Mouse (Mus musculus): ENCODE measurements at regions not wholly inside any gene's neighbourhood (a gene's known extent, or its start where the extent isn't known, plus 50 kb on each side); places are given as distances from the start of the nearest gene placed in this dataset.

- H3K9ac ChIP-seq = no peak overlapping the region
- ATAC-seq = no peak
- no peak overlapping the region for H3K4me3 ChIP-seq (replicated peaks)
- H3K36me3 ChIP-seq = no peaks in the 10 kb centered on the region
- H3K4me2 ChIP-seq (replicated peaks) = no peak overlapping the region
- no peaks in the 10 kb centered on the region for H3K27me3 ChIP-seq (replicated peaks)
- no peaks in the 10 kb centered on the region for H3K4me1 ChIP-seq (replicated peaks)
- H3K27ac ChIP-seq = no peak overlapping the region
- 75% methylated on average over 2 of the region's 2 CpGs for WGBS
- H3K9me3 ChIP-seq = no peaks in the 10 kb centered on the region
Observed at GRCm38 (mm10) chr9:41517787-41518186, 356.3 kb upstream of the Ubash3b start.

- Histone ChIP-seq H3K4me2 (replicated peaks) (no peak overlapping the region), H3K36me3 (no peaks in the 10 kb centered on the region), H3K4me3 (replicated peaks) (no peak overlapping the region), H3K9ac (no peak overlapping the region), H3K27ac (no peak overlapping the region), H3K4me1 (replicated peaks) (no peaks in the 10 kb centered on the region), H3K9me3 (no peaks in the 10 kb centered on the region), H3K27me3 (replicated peaks) (no peaks in the 10 kb centered on the region)
- WGBS = 56% methylated on average over 2 of the region's 2 CpGs
- no peak for ATAC-seq
Observed at GRCm38 (mm10) chr9:41517053-41517696, 355.7 kb upstream of the Ubash3b start.

- no peak overlapping the region for H3K4me3 ChIP-seq (replicated peaks)
- no peak overlapping the region for H3K4me2 ChIP-seq (replicated peaks)
- H3K27ac ChIP-seq = no peak overlapping the region
- H3K9me3 ChIP-seq = no peaks in the 10 kb centered on the region
- no peaks in the 10 kb centered on the region for H3K36me3 ChIP-seq
- H3K9ac ChIP-seq = no peak overlapping the region
- H3K4me1 ChIP-seq (replicated peaks) = no peaks in the 10 kb centered on the region
- no peak for ATAC-seq
- H3K27me3 ChIP-seq (replicated peaks) = no peaks in the 10 kb centered on the region
Observed at GRCm38 (mm10) chr9:41515192-41515591, 353.7 kb upstream of the Ubash3b start.

- 28% methylated on average over 1 of the region's 1 CpGs for WGBS
Observed at GRCm38 (mm10) chr9:41513701-41514100, 352.2 kb upstream of the Ubash3b start.

GRCm38 (mm10) chr9:41509597-41509996 is 348.1 kb upstream of the Ubash3b start:
- H3K9me3 ChIP-seq = no peaks in the 10 kb centered on the region
- no peak overlapping the region for H3K9ac ChIP-seq
- 80% methylated on average over 2 of the region's 2 CpGs for WGBS
- no peaks in the 10 kb centered on the region for H3K4me1 ChIP-seq (replicated peaks)
- H3K36me3 ChIP-seq = no peaks in the 10 kb centered on the region
- H3K4me3 ChIP-seq (replicated peaks) = no peak overlapping the region
- H3K4me2 ChIP-seq (replicated peaks) = no peak overlapping the region
- no peak overlapping the region for H3K27ac ChIP-seq
- no peak for ATAC-seq
- no peaks in the 10 kb centered on the region for H3K27me3 ChIP-seq (replicated peaks)

More at GRCm38 (mm10) chr9:41513701-41514100, 352.2 kb upstream of the Ubash3b start:
- Histone ChIP-seq H3K27ac (no peak overlapping the region), H3K4me1 (replicated peaks) (no peaks in the 10 kb centered on the region), H3K27me3 (replicated peaks) (no peaks in the 10 kb centered on the region), H3K9me3 (no peaks in the 10 kb centered on the region), H3K4me3 (replicated peaks) (no peak overlapping the region), H3K4me2 (replicated peaks) (no peak overlapping the region), H3K9ac (no peak overlapping the region), H3K36me3 (no peaks in the 10 kb centered on the region)
- no peak for ATAC-seq

- WGBS = 92% methylated on average over 5 of the region's 5 CpGs
- Histone ChIP-seq H3K4me2 (replicated peaks) (no peak overlapping the region), H3K9ac (no peak overlapping the region), H3K4me1 (replicated peaks) (no peaks in the 10 kb centered on the region), H3K4me3 (replicated peaks) (no peak overlapping the region), H3K9me3 (no peaks in the 10 kb centered on the region), H3K36me3 (no peaks in the 10 kb centered on the region), H3K27me3 (replicated peaks) (no peaks in the 10 kb centered on the region), H3K27ac (no peak overlapping the region)
- no peak for ATAC-seq
Observed at GRCm38 (mm10) chr9:41508746-41509145, 347.2 kb upstream of the Ubash3b start.

- Histone ChIP-seq H3K4me3 (replicated peaks) (no peak overlapping the region), H3K9ac (no peak overlapping the region), H3K4me2 (replicated peaks) (no peak overlapping the region), H3K9me3 (no peaks in the 10 kb centered on the region), H3K36me3 (no peaks in the 10 kb centered on the region), H3K27ac (no peak overlapping the region), H3K27me3 (replicated peaks) (no peaks in the 10 kb centered on the region), H3K4me1 (replicated peaks) (no peaks in the 10 kb centered on the region)
- WGBS = 72% methylated on average over 5 of the region's 5 CpGs
- no peak for ATAC-seq
Observed at GRCm38 (mm10) chr9:41498326-41498725, 336.8 kb upstream of the Ubash3b start.

DNA sequence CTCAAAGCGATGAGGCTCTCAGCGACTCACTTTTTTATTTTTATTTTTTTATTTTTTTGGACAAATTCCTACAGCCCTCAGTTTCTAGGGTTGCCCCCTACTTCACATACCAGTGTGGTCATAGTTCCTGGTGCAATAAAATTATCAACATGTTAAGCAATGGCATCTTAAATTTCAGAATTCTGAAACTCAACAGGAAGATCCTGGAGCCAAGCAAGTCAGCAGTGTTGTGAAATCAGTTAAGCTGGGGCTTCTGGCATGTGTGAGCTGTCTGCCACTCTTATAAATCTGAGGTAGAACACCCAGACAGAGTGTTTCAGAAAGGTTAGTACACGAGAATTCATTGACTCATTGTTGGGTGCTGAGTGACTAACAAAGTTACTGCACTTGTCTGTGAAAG is 328.6 kb upstream of the Ubash3b start:
- no peaks in the 10 kb centered on the region for H3K9me3 ChIP-seq
- no peak overlapping the region for H3K27ac ChIP-seq
- no peaks in the 10 kb centered on the region for H3K27me3 ChIP-seq (replicated peaks)
- no peak overlapping the region for H3K9ac ChIP-seq
- H3K4me2 ChIP-seq (replicated peaks) = no peak overlapping the region
- no peak for ATAC-seq
- H3K4me3 ChIP-seq (replicated peaks) = no peak overlapping the region
- H3K36me3 ChIP-seq = no peaks in the 10 kb centered on the region
- 92% methylated on average over 3 of the region's 3 CpGs for WGBS
- no peaks in the 10 kb centered on the region for H3K4me1 ChIP-seq (replicated peaks)

GRCm38 (mm10) chr9:41488046-41488445 is 326.5 kb upstream of the Ubash3b start:
- Histone ChIP-seq H3K9ac (no peak overlapping the region), H3K27ac (no peak overlapping the region), H3K4me2 (replicated peaks) (no peak overlapping the region), H3K36me3 (no peaks in the 10 kb centered on the region), H3K27me3 (replicated peaks) (no peaks in the 10 kb centered on the region), H3K4me1 (replicated peaks) (no peaks in the 10 kb centered on the region), H3K4me3 (replicated peaks) (no peak overlapping the region), H3K9me3 (no peaks in the 10 kb centered on the region)
- ATAC-seq = no peak
- 73% methylated on average over 2 of the region's 2 CpGs for WGBS

DNA sequence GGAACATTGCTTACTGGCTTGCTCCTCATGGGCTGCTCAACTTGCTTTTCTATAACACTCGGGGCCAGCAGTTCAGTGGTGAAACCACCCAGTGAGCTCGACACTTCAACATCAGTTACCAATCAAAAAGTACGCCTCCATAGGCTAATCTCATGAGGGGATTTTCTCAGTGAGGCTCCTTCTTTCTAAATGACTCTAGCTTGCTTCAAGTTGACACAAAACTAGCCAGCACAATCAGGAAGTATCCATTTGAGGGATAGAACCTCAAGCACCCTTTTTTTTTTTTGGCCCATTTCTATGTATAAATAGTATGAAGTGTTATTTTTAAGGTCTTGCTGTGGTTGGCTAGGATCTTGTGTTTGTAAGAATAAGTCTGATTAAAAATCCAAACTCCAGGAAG is 321.7 kb upstream of the Ubash3b start:
- Histone ChIP-seq H3K36me3 (no peaks in the 10 kb centered on the region), H3K27me3 (replicated peaks) (no peaks in the 10 kb centered on the region), H3K4me3 (replicated peaks) (no peak overlapping the region), H3K4me2 (replicated peaks) (no peak overlapping the region), H3K27ac (no peak overlapping the region), H3K9me3 (no peaks in the 10 kb centered on the region), H3K9ac (no peak overlapping the region), H3K4me1 (replicated peaks) (no peaks in the 10 kb centered on the region)
- 96% methylated on average over 3 of the region's 3 CpGs for WGBS
- ATAC-seq = no peak

DNA sequence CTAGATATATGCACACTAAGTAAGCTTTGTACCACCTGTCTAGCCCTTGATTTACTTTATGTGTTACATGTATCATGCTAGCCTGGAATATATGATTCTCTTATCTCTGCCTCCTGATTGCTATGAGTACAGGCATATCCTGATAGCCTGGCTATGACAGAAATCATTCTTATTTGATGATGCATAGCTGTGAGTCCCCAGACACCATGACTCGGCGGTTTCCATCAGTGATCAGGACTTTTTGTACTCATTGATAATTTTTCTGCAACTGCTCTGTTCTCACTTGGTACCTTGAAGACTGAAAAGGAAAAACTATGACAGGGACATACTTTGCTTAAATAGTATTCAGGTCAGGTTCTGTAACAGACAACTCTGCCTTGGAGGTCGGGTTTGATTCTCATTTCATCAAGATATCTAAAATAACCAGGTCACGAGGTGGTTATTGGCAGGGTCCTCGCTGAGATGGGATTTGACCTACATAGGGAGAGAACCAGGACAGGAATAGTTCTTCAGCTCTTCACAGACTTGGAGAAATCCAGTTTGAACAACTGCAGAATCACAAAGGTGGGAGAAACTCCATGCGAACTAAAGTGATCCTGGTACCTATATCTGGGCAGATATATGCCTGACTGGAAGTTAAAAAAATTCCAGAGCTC is 320.2 kb upstream of the Ubash3b start:
- Histone ChIP-seq H3K9me3 (no peaks in the 10 kb centered on the region), H3K9ac (no peak overlapping the region), H3K27ac (no peak overlapping the region), H3K27me3 (replicated peaks) (no peaks in the 10 kb centered on the region), H3K36me3 (no peaks in the 10 kb centered on the region), H3K4me3 (replicated peaks) (no peak overlapping the region), H3K4me2 (replicated peaks) (no peak overlapping the region), H3K4me1 (replicated peaks) (no peaks in the 10 kb centered on the region)
- 93% methylated on average over 6 of the region's 6 CpGs for WGBS
- no peak for ATAC-seq

- Histone ChIP-seq H3K9me3 (no peaks in the 10 kb centered on the region), H3K27me3 (replicated peaks) (no peaks in the 10 kb centered on the region), H3K4me1 (replicated peaks) (peaks cover 2% of the 10 kb centered on the region; the same call in 1 of the 2 replicates), H3K36me3 (no peaks in the 10 kb centered on the region), H3K4me3 (replicated peaks) (no peak overlapping the region), H3K4me2 (replicated peaks) (no peak overlapping the region), H3K27ac (no peak overlapping the region), H3K9ac (no peak overlapping the region)
- ATAC-seq = no peak
- 80% methylated on average over 13 of the region's 13 CpGs for WGBS
Observed at GRCm38 (mm10) chr9:41479854-41480749, 318.6 kb upstream of the Ubash3b start.
